Mouse (Mus musculus): ENCODE results near the gene Pank3.
"Not testable (repeated sequence)": the region's sequence is repeated elsewhere in the genome, so short reads cannot be mapped to it uniquely, and the experiment has no call there.

Gene Pank3

GRCm38 (mm10) chr11:35840806-35841205, 71.5 kb downstream of the Pank3 start:
- not testable (repeated sequence) for DNase-seq (ENCODE audit: low read depth, low spot score)

Data from A20 (cell line).